Comparison of ENCODE assay signal across 7 mouse cellular contexts in the genomic region with DNA sequence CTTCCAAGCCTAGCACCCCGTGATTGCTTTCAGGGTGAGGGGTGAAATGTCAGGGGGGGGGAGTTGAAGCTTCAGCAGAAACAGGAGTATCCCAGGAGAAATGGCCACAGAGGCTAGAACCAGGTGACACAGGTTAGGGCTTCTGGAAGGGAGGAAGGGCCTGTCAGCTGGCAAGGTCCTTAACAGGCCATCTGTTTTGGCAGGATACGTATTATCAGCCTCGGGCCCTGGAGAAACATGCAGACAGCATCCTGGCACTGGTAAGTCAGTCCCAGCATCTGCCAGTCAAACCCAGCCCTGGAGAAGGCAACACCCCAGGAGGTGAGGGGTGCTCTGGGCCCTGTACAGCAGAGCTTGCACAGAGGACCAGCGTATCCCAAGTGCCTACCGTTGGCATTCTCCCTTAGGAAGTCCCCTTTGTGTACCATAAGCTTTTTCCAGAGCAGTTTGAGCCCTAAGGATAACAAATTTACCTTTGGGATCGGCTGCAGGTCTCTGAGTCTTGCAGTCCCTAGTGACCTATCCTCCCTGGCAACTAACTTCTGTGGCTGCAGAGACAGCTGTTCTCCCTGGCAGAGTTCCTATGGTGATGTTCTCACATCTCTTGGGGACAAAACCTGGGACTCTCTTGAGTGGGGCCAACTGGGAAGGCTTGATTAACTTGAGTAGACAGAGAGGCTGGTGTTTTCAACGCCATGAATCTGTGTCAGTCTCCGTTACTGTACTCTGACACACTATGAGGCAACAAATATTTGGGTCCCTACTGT. TPM values are rescaled to one million over a fixed set of nuclear protein-coding genes. Genes with fewer than 3 reads are reported as not detected.
DNase-seq lines count a peak whose midpoint lies in the region; ATAC-seq and TF ChIP-seq lines count a peak whose summit lies in the region.

No protein-coding gene starts in this region.

- DNase-seq in adipocyte (ENCODE audit: low spot score) = peak; percentile 80
- DNase-seq in embryonic facial prominence, embryonic 14.5 days (ENCODE audit: low spot score) = peak; percentile 55
- no peak for DNase-seq in midbrain, embryonic 10.5 days (ENCODE audit: low spot score)
- DNase-seq in frontal cortex, postnatal 10 days (ENCODE audit: low spot score in 2 of 2) = no peak
- no peak for DNase-seq in ovary, postnatal 36 days (ENCODE audit: low spot score)

- WGBS in embryonic facial prominence, embryonic 14.5 days = 64% methylated on average over 8 of the region's 8 CpGs
- WGBS in hindbrain, embryonic 12.5 days = 69% methylated on average over 8 of the region's 8 CpGs
- WGBS in midbrain, embryonic 10.5 days = 81% methylated on average over 8 of the region's 8 CpGs

- H3K27me3 ChIP-seq in ES-Bruce4 (ENCODE audit: control insufficient read depth, insufficient read depth, low read length, poor library complexity, severe bottlenecking) = no peaks in the 10 kb centered on the region
- no peaks in the 10 kb centered on the region for H3K27me3 ChIP-seq in embryonic facial prominence, embryonic 14.5 days (replicated peaks; ENCODE audit: control insufficient read depth, insufficient read depth, low read length)
- 0 out of 2 replicates have a peak, but pooled peaks cover 5% of the 10 kb centered on the region for H3K27me3 ChIP-seq in hindbrain, embryonic 12.5 days
- H3K27me3 ChIP-seq in midbrain, embryonic 10.5 days (ENCODE audit: low read depth, poor library complexity, severe bottlenecking) = no peaks in the 10 kb centered on the region

- H3K4me2 ChIP-seq in embryonic facial prominence, embryonic 14.5 days (ENCODE audit: low read depth, low read length) = peak overlapping the region; percentile 59
- H3K4me2 ChIP-seq in hindbrain, embryonic 12.5 days (replicated peaks) = peak overlapping the region; percentile 67

- no peaks in the 10 kb centered on the region for H3K9me3 ChIP-seq in ES-Bruce4 (replicated peaks; ENCODE audit: control insufficient read depth, insufficient read depth, low read length, poor library complexity, severe bottlenecking)
- H3K9me3 ChIP-seq in embryonic facial prominence, embryonic 14.5 days (ENCODE audit: control insufficient read depth, low read length) = no peaks in the 10 kb centered on the region
- no peaks in the 10 kb centered on the region for H3K9me3 ChIP-seq in hindbrain, embryonic 12.5 days (replicated peaks)
- H3K9me3 ChIP-seq in midbrain, embryonic 10.5 days (replicated peaks) = no peaks in the 10 kb centered on the region

- no peak for ATAC-seq in embryonic facial prominence, embryonic 14.5 days (ENCODE audit: low read depth)
- ATAC-seq in hindbrain, embryonic 12.5 days (ENCODE audit: low FRiP score) = no peak

- no peak for TF ChIP-seq EP300 in ES-Bruce4 (IDR thresholded peaks at IDR 0.05; ENCODE audit: insufficient read depth, low read depth, low read length)

- H3K36me3 ChIP-seq in ES-Bruce4 (ENCODE audit: control insufficient read depth, insufficient read depth, low read length, poor library complexity, severe bottlenecking) = no peaks in the 10 kb centered on the region
- peaks cover 46% of the 10 kb centered on the region for H3K36me3 ChIP-seq in embryonic facial prominence, embryonic 14.5 days (ENCODE audit: control insufficient read depth, insufficient read depth, low read length)
- peaks cover 42% of the 10 kb centered on the region for H3K36me3 ChIP-seq in hindbrain, embryonic 12.5 days
- H3K36me3 ChIP-seq in midbrain, embryonic 10.5 days = peaks cover 50% of the 10 kb centered on the region

- no peak for TF ChIP-seq POLR2A in ES-Bruce4 (IDR thresholded peaks at IDR 0.05; ENCODE audit: insufficient read depth, low read length)

- H3K4me3 ChIP-seq in ES-Bruce4 (ENCODE audit: low read depth, low read length) = no peak overlapping the region
- H3K4me3 ChIP-seq in embryonic facial prominence, embryonic 14.5 days (ENCODE audit: low read depth, low read length) = peak overlapping the region; percentile 58
- peak overlapping the region; percentile 67 for H3K4me3 ChIP-seq in hindbrain, embryonic 12.5 days
- peak overlapping the region; percentile 82 for H3K4me3 ChIP-seq in midbrain, embryonic 10.5 days

- TF ChIP-seq CTCF in ES-Bruce4 (IDR thresholded peaks at IDR 0.05; ENCODE audit: low read depth, low read length) = no peak

- H3K9ac ChIP-seq in ES-Bruce4 (ENCODE audit: low read depth, poor library complexity, severe bottlenecking) = peak overlapping the region; percentile 75; the same call in 1 of the 2 replicates
- H3K9ac ChIP-seq in embryonic facial prominence, embryonic 14.5 days (ENCODE audit: low read depth, low read length) = peak overlapping the region; percentile 85
- H3K9ac ChIP-seq in hindbrain, embryonic 12.5 days = peak overlapping the region; percentile 82

- H3K27ac ChIP-seq in ES-Bruce4 (ENCODE audit: insufficient read depth, low read length) = no peak overlapping the region
- no peak overlapping the region for H3K27ac ChIP-seq in embryonic facial prominence, embryonic 14.5 days (replicated peaks; ENCODE audit: low read depth, low read length)
- peak overlapping the region; percentile 97; the same call in 1 of the 2 replicates for H3K27ac ChIP-seq in hindbrain, embryonic 12.5 days
- peak overlapping the region; percentile 99; the same call in 1 of the 2 replicates for H3K27ac ChIP-seq in midbrain, embryonic 10.5 days (replicated peaks)

- no peaks in the 10 kb centered on the region for H3K4me1 ChIP-seq in ES-Bruce4 (ENCODE audit: control insufficient read depth, insufficient read depth, low read length)
- H3K4me1 ChIP-seq in embryonic facial prominence, embryonic 14.5 days (ENCODE audit: control insufficient read depth, insufficient read depth, low read length) = peaks cover 6% of the 10 kb centered on the region
- H3K4me1 ChIP-seq in hindbrain, embryonic 12.5 days = peaks cover 12% of the 10 kb centered on the region
- peaks cover 14% of the 10 kb centered on the region for H3K4me1 ChIP-seq in midbrain, embryonic 10.5 days

RNA-seq across cellular contexts. Expression of a gene that starts 1.3 kb away (rescaled TPM):
- 12.7 and 15.6 TPM in 2 replicates for polyA plus RNA-seq in ES-Bruce4 (2011; ENCODE audit: insufficient read depth, insufficient read length, low read depth, missing spikeins)
- polyA plus RNA-seq in embryonic facial prominence, embryonic 14.5 days (2014; fragmentation: Nextera tagmentation; extraction: Ambion mirVana) = 77.2 and 92.3 TPM in 2 replicates
- 78.6 and 81.1 TPM in 2 replicates for polyA plus RNA-seq in hindbrain, embryonic 12.5 days (2016; fragmentation: Nextera tagmentation; extraction: Ambion mirVana)
- polyA plus RNA-seq in midbrain, embryonic 10.5 days (2016; fragmentation: Nextera tagmentation; extraction: Ambion mirVana) = 56.7 and 68.5 TPM in 2 replicates

RNA-seq across cellular contexts. Expression of a gene that starts 4.9 kb away (rescaled TPM):
- polyA plus RNA-seq in ES-Bruce4 (2011; ENCODE audit: insufficient read depth, insufficient read length, low read depth, missing spikeins) = not detected in 2 replicates
- 0.18 TPM in 1 of 2 replicates, not detected in the other for polyA plus RNA-seq in embryonic facial prominence, embryonic 14.5 days (2014; fragmentation: Nextera tagmentation; extraction: Ambion mirVana)
- polyA plus RNA-seq in hindbrain, embryonic 12.5 days (2016; fragmentation: Nextera tagmentation; extraction: Ambion mirVana) = 0.47 and 0.62 TPM in 2 replicates
- polyA plus RNA-seq in midbrain, embryonic 10.5 days (2016; fragmentation: Nextera tagmentation; extraction: Ambion mirVana) = 0.70 and 0.86 TPM in 2 replicates

RNA-seq across cellular contexts. Expression of a gene that starts 12.5 kb away (rescaled TPM):
- 1.3 and 1.9 TPM in 2 replicates for polyA plus RNA-seq in ES-Bruce4 (2011; ENCODE audit: insufficient read depth, insufficient read length, low read depth, missing spikeins)
- 0.46 and 1.4 TPM in 2 replicates for polyA plus RNA-seq in embryonic facial prominence, embryonic 14.5 days (2014; fragmentation: Nextera tagmentation; extraction: Ambion mirVana)
- 2.1 and 2.3 TPM in 2 replicates for polyA plus RNA-seq in hindbrain, embryonic 12.5 days (2016; fragmentation: Nextera tagmentation; extraction: Ambion mirVana)
- polyA plus RNA-seq in midbrain, embryonic 10.5 days (2016; fragmentation: Nextera tagmentation; extraction: Ambion mirVana) = 2.0 and 3.5 TPM in 2 replicates

RNA-seq across cellular contexts. Expression of a gene that starts 13.6 kb away (rescaled TPM):
- 27.5 and 31.2 TPM in 2 replicates for polyA plus RNA-seq in ES-Bruce4 (2011; ENCODE audit: insufficient read depth, insufficient read length, low read depth, missing spikeins)
- 9.4 and 11.8 TPM in 2 replicates for polyA plus RNA-seq in embryonic facial prominence, embryonic 14.5 days (2014; fragmentation: Nextera tagmentation; extraction: Ambion mirVana)
- polyA plus RNA-seq in hindbrain, embryonic 12.5 days (2016; fragmentation: Nextera tagmentation; extraction: Ambion mirVana) = not detected in 2 replicates
- polyA plus RNA-seq in midbrain, embryonic 10.5 days (2016; fragmentation: Nextera tagmentation; extraction: Ambion mirVana) = 0.32 and 0.59 TPM in 2 replicates

RNA-seq across cellular contexts. Expression of a gene that starts 17.7 kb away (rescaled TPM):
- not detected in 2 replicates for polyA plus RNA-seq in ES-Bruce4 (2011; ENCODE audit: insufficient read depth, insufficient read length, low read depth, missing spikeins)
- polyA plus RNA-seq in embryonic facial prominence, embryonic 14.5 days (2014; fragmentation: Nextera tagmentation; extraction: Ambion mirVana) = not detected in 2 replicates
- polyA plus RNA-seq in hindbrain, embryonic 12.5 days (2016; fragmentation: Nextera tagmentation; extraction: Ambion mirVana) = not detected in 2 replicates
- polyA plus RNA-seq in midbrain, embryonic 10.5 days (2016; fragmentation: Nextera tagmentation; extraction: Ambion mirVana) = not detected in 2 replicates

Comparison
In these comparisons a context has a peak if more than half of its experiments do, and no peak if none do; other contexts are left out.
1. H3K27ac ChIP-seq: peak in hindbrain, embryonic 12.5 days (single experiment) and midbrain, embryonic 10.5 days (single experiment); none in ES-Bruce4 (single experiment) and embryonic facial prominence, embryonic 14.5 days (single experiment).
2. DNase-seq: peak in adipocyte (single experiment) and embryonic facial prominence, embryonic 14.5 days (single experiment); none in midbrain, embryonic 10.5 days (single experiment), frontal cortex, postnatal 10 days (0 of 2) and ovary, postnatal 36 days (single experiment).
3. Peak in every context shown above with its lines, with median percentiles within 50 percentile points of each other: H3K9ac ChIP-seq.